In genomic region chr12:5744086-5744709, GRCm38 (mm10) we compare ENCODE assay signal across 17 mouse cellular contexts.
DNase-seq lines count a peak whose midpoint lies in the region; ATAC-seq and TF ChIP-seq lines count a peak whose summit lies in the region.
"Had no signal": no experiment of that assay in that cellular context is flagged by ENCODE, and none has a peak within 500 bp of the region (broad histone marks: within the 10 kb centered on the region; RNA-seq: fewer than 3 reads in every experiment).

No protein-coding gene starts in this region.

- no peak for DNase-seq in frontal cortex, postnatal 36 days (ENCODE audit: low spot score in 2 of 2)
- peak; percentile 34 for DNase-seq in brain, embryonic 14.5 days (ENCODE audit: low read depth)
- no peak for DNase-seq in lung, postnatal 36 days
- DNase-seq: adrenal gland, adult 2 months; adrenal gland, postnatal 10 days; adrenal gland, postnatal 25 days; cerebellum, adult 11-12 months; cerebellum, adult 2 months; cerebellum, adult 9-11 months; cerebellum, postnatal 25 days had no signal

- H3K4me1 ChIP-seq in forebrain, embryonic 13.5 days: no peaks in the 10 kb centered on the region
- H3K4me1 ChIP-seq in forebrain, embryonic 12.5 days: no peaks in the 10 kb centered on the region
- no peaks in the 10 kb centered on the region for H3K4me1 ChIP-seq in forebrain, embryonic 16.5 days (replicated peaks; ENCODE audit: control insufficient read depth, insufficient read depth, low read length)
- no peaks in the 10 kb centered on the region for H3K4me1 ChIP-seq in forebrain, embryonic 15.5 days
- H3K4me1 ChIP-seq: embryonic facial prominence, embryonic 10.5 days; embryonic facial prominence, embryonic 12.5 days had no signal

- ATAC-seq in forebrain, embryonic 13.5 days: peak; percentile 30; the same call in 1 of the 2 replicates
- ATAC-seq in forebrain, embryonic 12.5 days (ENCODE audit: low FRiP score): no peak
- ATAC-seq in forebrain, embryonic 16.5 days: peak; percentile 55; the same call in 1 of the 2 replicates
- no peak for ATAC-seq in forebrain, embryonic 15.5 days (replicated peaks)
- peak; percentile 34; the same call in 1 of the 2 replicates for ATAC-seq in frontal cortex, adult (ENCODE audit: low TSS enrichment)

- no peaks in the 10 kb centered on the region for H3K27me3 ChIP-seq in forebrain, embryonic 13.5 days
- H3K27me3 ChIP-seq in forebrain, embryonic 12.5 days: no peaks in the 10 kb centered on the region
- no peaks in the 10 kb centered on the region for H3K27me3 ChIP-seq in forebrain, embryonic 16.5 days (replicated peaks; ENCODE audit: control insufficient read depth, insufficient read depth, low read length)
- H3K27me3 ChIP-seq in forebrain, embryonic 15.5 days: no peaks in the 10 kb centered on the region
- H3K27me3 ChIP-seq: embryonic facial prominence, embryonic 12.5 days had no signal

- no peak overlapping the region for H3K4me2 ChIP-seq in forebrain, embryonic 13.5 days
- no peak overlapping the region for H3K4me2 ChIP-seq in forebrain, embryonic 12.5 days
- no peak overlapping the region for H3K4me2 ChIP-seq in forebrain, embryonic 16.5 days (ENCODE audit: low read length)
- no peak overlapping the region for H3K4me2 ChIP-seq in forebrain, embryonic 15.5 days (replicated peaks)
- H3K4me2 ChIP-seq: embryonic facial prominence, embryonic 12.5 days had no signal

- H3K9me3 ChIP-seq in forebrain, embryonic 13.5 days (replicated peaks): no peaks in the 10 kb centered on the region; the same call in 1 of the 2 replicates
- no peaks in the 10 kb centered on the region for H3K9me3 ChIP-seq in forebrain, embryonic 12.5 days
- no peaks in the 10 kb centered on the region for H3K9me3 ChIP-seq in forebrain, embryonic 16.5 days (ENCODE audit: control insufficient read depth, low read length)
- H3K9me3 ChIP-seq in forebrain, embryonic 15.5 days: no peaks in the 10 kb centered on the region
- H3K9me3 ChIP-seq: embryonic facial prominence, embryonic 10.5 days; embryonic facial prominence, embryonic 12.5 days had no signal

- H3K9ac ChIP-seq in forebrain, embryonic 13.5 days: no peak overlapping the region
- no peak overlapping the region for H3K9ac ChIP-seq in forebrain, embryonic 12.5 days
- H3K9ac ChIP-seq in forebrain, embryonic 16.5 days (replicated peaks; ENCODE audit: low read depth, low read length): no peak overlapping the region
- H3K9ac ChIP-seq in forebrain, embryonic 15.5 days (replicated peaks): no peak overlapping the region
- H3K9ac ChIP-seq: embryonic facial prominence, embryonic 12.5 days had no signal

- TF ChIP-seq CTCF in brain, embryonic 14.5 days (IDR thresholded peaks at IDR 0.05; ENCODE audit: borderline replicate concordance, extremely low read depth, insufficient read depth, insufficient read length): no peak

- 85% methylated on average over 2 of the region's 2 CpGs for WGBS in forebrain, embryonic 13.5 days
- WGBS in forebrain, embryonic 12.5 days: 91% methylated on average over 2 of the region's 2 CpGs
- WGBS in forebrain, embryonic 16.5 days: 63% methylated on average over 2 of the region's 2 CpGs
- WGBS in forebrain, embryonic 15.5 days: 76% methylated on average over 2 of the region's 2 CpGs

- no peak for TF ChIP-seq POLR2A in brain, embryonic 14.5 days (IDR thresholded peaks at IDR 0.05; ENCODE audit: borderline replicate concordance, extremely low read depth, insufficient read depth, insufficient read length, poor library complexity, severe bottlenecking)

- H3K27ac ChIP-seq in forebrain, embryonic 13.5 days: no peak overlapping the region
- H3K27ac ChIP-seq in forebrain, embryonic 12.5 days: no peak overlapping the region
- no peak overlapping the region for H3K27ac ChIP-seq in forebrain, embryonic 16.5 days (ENCODE audit: low read length)
- no peak overlapping the region for H3K27ac ChIP-seq in forebrain, embryonic 15.5 days (replicated peaks)
- H3K27ac ChIP-seq: embryonic facial prominence, embryonic 10.5 days; embryonic facial prominence, embryonic 12.5 days had no signal

- H3K4me3 ChIP-seq in forebrain, embryonic 13.5 days: no peak overlapping the region
- no peak overlapping the region for H3K4me3 ChIP-seq in forebrain, embryonic 12.5 days (replicated peaks)
- H3K4me3 ChIP-seq in forebrain, embryonic 16.5 days (replicated peaks; ENCODE audit: low read length): no peak overlapping the region
- no peak overlapping the region for H3K4me3 ChIP-seq in forebrain, embryonic 15.5 days
- H3K4me3 ChIP-seq: embryonic facial prominence, embryonic 10.5 days; embryonic facial prominence, embryonic 12.5 days had no signal

- H3K36me3 ChIP-seq in forebrain, embryonic 13.5 days (ENCODE audit: poor library complexity, severe bottlenecking): no peaks in the 10 kb centered on the region
- no peaks in the 10 kb centered on the region for H3K36me3 ChIP-seq in forebrain, embryonic 12.5 days (replicated peaks)
- H3K36me3 ChIP-seq in forebrain, embryonic 16.5 days (ENCODE audit: control insufficient read depth, insufficient read depth): no peaks in the 10 kb centered on the region
- H3K36me3 ChIP-seq in forebrain, embryonic 15.5 days: no peaks in the 10 kb centered on the region
- H3K36me3 ChIP-seq: embryonic facial prominence, embryonic 10.5 days; embryonic facial prominence, embryonic 12.5 days had no signal

Comparison
In these comparisons a context has a peak if more than half of its experiments do, and no peak if none do; other contexts are left out.
1. ATAC-seq: peak in forebrain, embryonic 13.5 days (single experiment), forebrain, embryonic 16.5 days (single experiment) and frontal cortex, adult (single experiment); none in forebrain, embryonic 12.5 days (single experiment) and forebrain, embryonic 15.5 days (single experiment).